Mouse (Mus musculus): ENCODE measurements around the gene Gria2.

The Gria2 gene

GRCm38 (mm10) chr3:80769506-80770235, 33.0 kb downstream of the Gria2 start:
- no peak for TF ChIP-seq CTCF (conservative IDR thresholded peaks at IDR 0.05; ENCODE audit: low read length)
- no peak for TF ChIP-seq NANOG (IDR thresholded peaks at IDR 0.05; ENCODE audit: borderline replicate concordance, low read length)
- no peaks in the 10 kb centered on the region for H3K27me3 ChIP-seq (ENCODE audit: insufficient read depth, low read length)
- H3K4me1 ChIP-seq (replicated peaks; ENCODE audit: low read depth, low read length) = no peaks in the 10 kb centered on the region
- H3K36me3 ChIP-seq (ENCODE audit: insufficient read depth, low read length) = no peaks in the 10 kb centered on the region
- H3K4me3 ChIP-seq (replicated peaks; ENCODE audit: low read length) = no peak overlapping the region
- H3K9me3 ChIP-seq (ENCODE audit: low read length) = no peaks in the 10 kb centered on the region

- Histone ChIP-seq H3K27me3 (ENCODE audit: insufficient read depth, low read length) (no peaks in the 10 kb centered on the region), H3K36me3 (ENCODE audit: insufficient read depth, low read length) (no peaks in the 10 kb centered on the region), H3K9me3 (ENCODE audit: low read length) (no peaks in the 10 kb centered on the region), H3K4me3 (replicated peaks; ENCODE audit: low read length) (no peak overlapping the region), H3K4me1 (replicated peaks; ENCODE audit: low read depth, low read length) (no peaks in the 10 kb centered on the region)
- TF ChIP-seq CTCF (conservative IDR thresholded peaks at IDR 0.05; ENCODE audit: low read length) (no peak), NANOG (IDR thresholded peaks at IDR 0.05; ENCODE audit: borderline replicate concordance, low read length) (no peak), POU5F1 (IDR thresholded peaks at IDR 0.05; ENCODE audit: borderline replicate concordance, low read length) (no peak)
Measured at GRCm38 (mm10) chr3:80758955-80759354, 43.7 kb downstream of the Gria2 start.

GRCm38 (mm10) chr3:80758363-80758762, 44.3 kb downstream of the Gria2 start:
- Histone ChIP-seq H3K27me3 (ENCODE audit: insufficient read depth, low read length) (no peaks in the 10 kb centered on the region), H3K9me3 (ENCODE audit: low read length) (no peaks in the 10 kb centered on the region), H3K36me3 (ENCODE audit: insufficient read depth, low read length) (no peaks in the 10 kb centered on the region), H3K4me1 (replicated peaks; ENCODE audit: low read depth, low read length) (no peaks in the 10 kb centered on the region), H3K4me3 (replicated peaks; ENCODE audit: low read length) (no peak overlapping the region)
- no peak for TF ChIP-seq NANOG (IDR thresholded peaks at IDR 0.05; ENCODE audit: borderline replicate concordance, low read length)
- no peak for TF ChIP-seq CTCF (conservative IDR thresholded peaks at IDR 0.05; ENCODE audit: low read length)
- no peak for TF ChIP-seq POU5F1 (IDR thresholded peaks at IDR 0.05; ENCODE audit: borderline replicate concordance, low read length)

GRCm38 (mm10) chr3:80750786-80751185, 51.8 kb downstream of the Gria2 start:
- H3K9me3 ChIP-seq (ENCODE audit: low read length) = no peaks in the 10 kb centered on the region
- TF ChIP-seq CTCF (conservative IDR thresholded peaks at IDR 0.05; ENCODE audit: low read length) (no peak), NANOG (IDR thresholded peaks at IDR 0.05; ENCODE audit: borderline replicate concordance, low read length) (no peak), POU5F1 (IDR thresholded peaks at IDR 0.05; ENCODE audit: borderline replicate concordance, low read length) (no peak)
- no peak overlapping the region for H3K4me3 ChIP-seq (replicated peaks; ENCODE audit: low read length)
- no peaks in the 10 kb centered on the region for H3K27me3 ChIP-seq (ENCODE audit: insufficient read depth, low read length)
- no peaks in the 10 kb centered on the region for H3K4me1 ChIP-seq (replicated peaks; ENCODE audit: low read depth, low read length)
- H3K36me3 ChIP-seq (ENCODE audit: insufficient read depth, low read length) = no peaks in the 10 kb centered on the region

GRCm38 (mm10) chr3:80725205-80725604, 77.4 kb downstream of the Gria2 start:
- TF ChIP-seq NANOG (IDR thresholded peaks at IDR 0.05; ENCODE audit: borderline replicate concordance, low read length) (no peak), CTCF (conservative IDR thresholded peaks at IDR 0.05; ENCODE audit: low read length) (no peak), POU5F1 (IDR thresholded peaks at IDR 0.05; ENCODE audit: borderline replicate concordance, low read length) (no peak)
- Histone ChIP-seq H3K36me3 (ENCODE audit: insufficient read depth, low read length) (no peaks in the 10 kb centered on the region), H3K9me3 (ENCODE audit: low read length) (no peaks in the 10 kb centered on the region), H3K27me3 (ENCODE audit: insufficient read depth, low read length) (no peaks in the 10 kb centered on the region), H3K4me3 (replicated peaks; ENCODE audit: low read length) (no peak overlapping the region), H3K4me1 (replicated peaks; ENCODE audit: low read depth, low read length) (no peaks in the 10 kb centered on the region)

- Histone ChIP-seq H3K4me3 (replicated peaks; ENCODE audit: low read length) (no peak overlapping the region), H3K36me3 (ENCODE audit: insufficient read depth, low read length) (no peaks in the 10 kb centered on the region)
- no peak for TF ChIP-seq CTCF (conservative IDR thresholded peaks at IDR 0.05; ENCODE audit: low read length)
- TF ChIP-seq NANOG (IDR thresholded peaks at IDR 0.05; ENCODE audit: borderline replicate concordance, low read length) = no peak
- TF ChIP-seq POU5F1 (IDR thresholded peaks at IDR 0.05; ENCODE audit: borderline replicate concordance, low read length) = no peak
Measured at GRCm38 (mm10) chr3:80713123-80713522, 89.5 kb downstream of the Gria2 start.

GRCm38 (mm10) chr3:80708992-80709391, 93.6 kb downstream of the Gria2 start:
- H3K9me3 ChIP-seq (ENCODE audit: low read length) = no peaks in the 10 kb centered on the region
- no peak overlapping the region for H3K4me3 ChIP-seq (replicated peaks; ENCODE audit: low read length)
- no peaks in the 10 kb centered on the region for H3K4me1 ChIP-seq (replicated peaks; ENCODE audit: low read depth, low read length)
- H3K27me3 ChIP-seq (ENCODE audit: insufficient read depth, low read length) = no peaks in the 10 kb centered on the region
- no peak for TF ChIP-seq CTCF (conservative IDR thresholded peaks at IDR 0.05; ENCODE audit: low read length)
- no peak for TF ChIP-seq POU5F1 (IDR thresholded peaks at IDR 0.05; ENCODE audit: borderline replicate concordance, low read length)
- TF ChIP-seq NANOG (IDR thresholded peaks at IDR 0.05; ENCODE audit: borderline replicate concordance, low read length) = no peak
- H3K36me3 ChIP-seq (ENCODE audit: insufficient read depth, low read length) = no peaks in the 10 kb centered on the region

More at GRCm38 (mm10) chr3:80713123-80713522, 89.5 kb downstream of the Gria2 start:
- H3K27me3 ChIP-seq (ENCODE audit: insufficient read depth, low read length) = no peaks in the 10 kb centered on the region
- H3K9me3 ChIP-seq (ENCODE audit: low read length) = no peaks in the 10 kb centered on the region
- no peaks in the 10 kb centered on the region for H3K4me1 ChIP-seq (replicated peaks; ENCODE audit: low read depth, low read length)

- H3K27me3 ChIP-seq (ENCODE audit: insufficient read depth, low read length) = no peaks in the 10 kb centered on the region
- no peak for TF ChIP-seq CTCF (conservative IDR thresholded peaks at IDR 0.05; ENCODE audit: low read length)
- TF ChIP-seq POU5F1 (IDR thresholded peaks at IDR 0.05; ENCODE audit: borderline replicate concordance, low read length) = no peak
- TF ChIP-seq NANOG (IDR thresholded peaks at IDR 0.05; ENCODE audit: borderline replicate concordance, low read length) = no peak
- no peaks in the 10 kb centered on the region for H3K4me1 ChIP-seq (replicated peaks; ENCODE audit: low read depth, low read length)
- no peak overlapping the region for H3K4me3 ChIP-seq (replicated peaks; ENCODE audit: low read length)
- no peaks in the 10 kb centered on the region for H3K36me3 ChIP-seq (ENCODE audit: insufficient read depth, low read length)
- no peaks in the 10 kb centered on the region for H3K9me3 ChIP-seq (ENCODE audit: low read length)
Measured at GRCm38 (mm10) chr3:80702173-80702572, 100.5 kb downstream of the Gria2 start.

- Histone ChIP-seq H3K36me3 (ENCODE audit: insufficient read depth, low read length) (no peaks in the 10 kb centered on the region), H3K9me3 (ENCODE audit: low read length) (no peaks in the 10 kb centered on the region), H3K4me3 (replicated peaks; ENCODE audit: low read length) (no peak overlapping the region), H3K4me1 (replicated peaks; ENCODE audit: low read depth, low read length) (no peaks in the 10 kb centered on the region), H3K27me3 (ENCODE audit: insufficient read depth, low read length) (no peaks in the 10 kb centered on the region)
- no peak for TF ChIP-seq POU5F1 (IDR thresholded peaks at IDR 0.05; ENCODE audit: borderline replicate concordance, low read length)
- TF ChIP-seq NANOG (IDR thresholded peaks at IDR 0.05; ENCODE audit: borderline replicate concordance, low read length) = no peak
- no peak for TF ChIP-seq CTCF (conservative IDR thresholded peaks at IDR 0.05; ENCODE audit: low read length)
Measured at GRCm38 (mm10) chr3:80697523-80697922, 105.1 kb downstream of the Gria2 start.

Data from E14TG2a.4 (cell line).